Mouse (Mus musculus) brain, embryonic 14.5 days (tissue): Measurements from ENCODE around the gene A230072I06Rik.

Experiments
- CTCF ChIP-seq: fragments of 200-500 bp; IDR thresholded peaks from 2 replicates; pipeline ENCODE4 v1.5.1; 2012; ENCODE audit warnings: inconsistent platforms, mild to moderate bottlenecking, moderate library complexity, borderline replicate concordance; ENCODE audit not compliant: insufficient read depth, insufficient read length; ENCODE audit errors: extremely low read depth
- POLR2A ChIP-seq: fragments of 200-500 bp; IDR thresholded peaks from 2 replicates; pipeline ENCODE4 v1.6.1; 2012; ENCODE audit warnings: mild to moderate bottlenecking, inconsistent platforms, borderline replicate concordance; ENCODE audit not compliant: poor library complexity, insufficient read depth, insufficient read length, severe bottlenecking; ENCODE audit errors: extremely low read depth

GRCm38 (mm10) chr8:12261556-12261955, 17.1 kb upstream of the A230072I06Rik start:
- no peak for TF ChIP-seq CTCF
- no peak for TF ChIP-seq POLR2A
